Mouse (Mus musculus) limb, embryonic 10.5 days (tissue): ENCODE measurements around the gene Fam118b. TPM values are rescaled to one million over a fixed set of nuclear protein-coding genes. Genes with fewer than 3 reads are reported as not detected.

ENCODE experiments used
- DNase-seq: peaks from one replicate; pipeline ENCODE4 v3.0.0-alpha.2; 2017; ENCODE audit warnings: low spot score
- H3K27ac ChIP-seq: fragments of 300-500 bp; sonication (generic); 2 replicates; pipeline ENCODE4 v1.5.1; 2016; ENCODE audit warnings: mild to moderate bottlenecking
- H3K27me3 ChIP-seq: fragments of 300-500 bp; sonication (generic); 2 replicates; pipeline ENCODE4 v1.6.1; 2016; ENCODE audit warnings: low read depth, mild to moderate bottlenecking; ENCODE audit not compliant: poor library complexity, severe bottlenecking
- H3K36me3 ChIP-seq: fragments of 300-500 bp; sonication (generic); 2 replicates; pipeline ENCODE4 v1.6.1; 2016; ENCODE audit warnings: mild to moderate bottlenecking, moderate library complexity
- H3K4me1 ChIP-seq: fragments of 300-500 bp; sonication (generic); 2 replicates; pipeline ENCODE4 v1.6.1; 2016
- H3K4me3 ChIP-seq: fragments of 300-500 bp; sonication (generic); 2 replicates; pipeline ENCODE4 v1.5.1; 2016; ENCODE audit warnings: mild to moderate bottlenecking, moderate library complexity
- H3K9me3 ChIP-seq: fragments of 300-500 bp; sonication (generic); replicated peaks from 2 replicates; pipeline ENCODE4 v1.6.1; 2016; ENCODE audit warnings: mild to moderate bottlenecking
- WGBS: fragments of 180-500 bp; shearing (Covaris S2); methylation state at CpG from one replicate; pipeline ENCODE4 v1.1.7; 2016; 5-methylcytosine and 5-hydroxymethylcytosine counted together
- polyA plus RNA-seq: library from polyadenylated mRNA; unstranded; fragments of >200 nt; fragmentation: Nextera tagmentation; extraction: Ambion mirVana; gene quantifications from 2 replicates; pipeline ENCODE4 v1.2.1, GENCODE M21; 2016

Fam118b gene
- polyA plus RNA-seq, 1 experiment from 2014 or later, result 66.7 TPM

DNA sequence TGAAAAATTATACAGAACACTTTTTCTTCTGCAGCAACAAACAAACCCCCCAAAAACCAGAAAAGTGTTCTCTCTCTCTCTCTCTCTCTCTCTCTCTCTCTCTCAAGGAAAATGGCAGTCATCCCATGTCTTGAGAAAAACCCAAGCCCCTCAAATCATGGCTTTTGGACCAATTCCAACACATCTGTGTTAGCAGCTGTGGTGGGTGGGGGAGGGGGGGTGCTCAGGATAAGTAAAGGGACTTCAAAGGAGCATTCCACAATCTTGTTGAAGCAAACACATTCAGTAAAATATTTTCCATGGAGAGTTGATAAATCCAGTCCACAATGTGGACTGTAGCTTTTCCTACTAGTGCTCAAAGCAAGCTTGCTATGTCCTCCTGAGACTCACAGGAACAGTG, 18.1 kb downstream of the Fam118b start:
- DNase-seq, result no peak
- H3K4me3 ChIP-seq, result no peak overlapping the region
- no peaks in the 10 kb centered on the region for H3K4me1 ChIP-seq
- H3K36me3 ChIP-seq, result peaks cover 6% of the 10 kb centered on the region; the same call in 1 of the 2 replicates
- H3K27me3 ChIP-seq, result no peaks in the 10 kb centered on the region
- no peaks in the 10 kb centered on the region for H3K9me3 ChIP-seq
- H3K27ac ChIP-seq, result no peak overlapping the region

DNA sequence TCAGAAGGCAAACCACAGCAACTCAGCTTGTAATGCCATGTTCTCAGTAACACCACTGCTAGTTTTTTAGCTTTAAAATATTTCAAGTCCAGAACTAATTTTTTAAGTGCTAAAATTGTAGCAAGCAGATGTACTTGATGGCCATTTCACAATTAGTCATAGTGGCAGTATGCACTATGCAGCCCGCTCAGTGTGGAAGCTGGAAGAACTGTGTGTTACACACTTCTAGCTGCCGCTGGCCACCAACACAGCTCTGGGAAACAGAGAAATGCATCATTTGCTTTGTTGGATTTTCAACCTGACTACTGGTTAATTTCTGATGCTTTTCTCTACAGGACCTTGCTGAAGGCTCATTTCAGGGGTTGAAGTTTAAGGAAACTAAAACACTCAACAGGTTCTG, 20.2 kb downstream of the Fam118b start:
- no peaks in the 10 kb centered on the region for H3K4me1 ChIP-seq
- WGBS, result 95% methylated on average over 2 of the region's 2 CpGs

DNA sequence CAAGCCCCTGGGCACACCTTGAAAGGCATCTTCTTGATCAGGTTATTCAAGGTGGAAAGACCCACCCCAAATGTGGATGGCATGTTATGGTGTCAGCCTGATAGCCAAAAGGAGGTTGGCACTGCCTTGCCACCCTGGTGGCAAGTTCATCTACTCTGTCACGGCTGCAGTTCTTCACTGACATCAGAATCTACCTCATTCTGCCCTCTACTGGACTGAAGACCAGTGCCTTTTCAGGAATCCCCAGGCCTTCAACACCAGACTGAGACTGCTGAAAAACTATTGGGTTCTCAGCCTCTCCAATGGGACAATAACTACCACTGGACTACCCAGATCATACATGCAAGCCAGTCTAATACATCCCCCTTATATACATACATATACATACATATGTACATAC, 27.9 kb downstream of the Fam118b start:
- 83% methylated on average over 1 of the region's 1 CpGs for WGBS
- Histone ChIP-seq H3K4me1 (no peaks in the 10 kb centered on the region), H3K9me3 (no peaks in the 10 kb centered on the region), H3K4me3 (no peak overlapping the region), H3K27ac (no peak overlapping the region), H3K27me3 (no peaks in the 10 kb centered on the region), H3K36me3 (peaks cover 13% of the 10 kb centered on the region; the same call in 1 of the 2 replicates)
- no peak for DNase-seq

More for the DNA sequence above, 20.2 kb downstream of the Fam118b start:
- H3K27me3 ChIP-seq, result no peaks in the 10 kb centered on the region
- no peak overlapping the region for H3K4me3 ChIP-seq
- DNase-seq, result no peak
- H3K36me3 ChIP-seq, result peaks cover 11% of the 10 kb centered on the region; the same call in 1 of the 2 replicates
- no peaks in the 10 kb centered on the region for H3K9me3 ChIP-seq
- H3K27ac ChIP-seq, result no peak overlapping the region

DNA sequence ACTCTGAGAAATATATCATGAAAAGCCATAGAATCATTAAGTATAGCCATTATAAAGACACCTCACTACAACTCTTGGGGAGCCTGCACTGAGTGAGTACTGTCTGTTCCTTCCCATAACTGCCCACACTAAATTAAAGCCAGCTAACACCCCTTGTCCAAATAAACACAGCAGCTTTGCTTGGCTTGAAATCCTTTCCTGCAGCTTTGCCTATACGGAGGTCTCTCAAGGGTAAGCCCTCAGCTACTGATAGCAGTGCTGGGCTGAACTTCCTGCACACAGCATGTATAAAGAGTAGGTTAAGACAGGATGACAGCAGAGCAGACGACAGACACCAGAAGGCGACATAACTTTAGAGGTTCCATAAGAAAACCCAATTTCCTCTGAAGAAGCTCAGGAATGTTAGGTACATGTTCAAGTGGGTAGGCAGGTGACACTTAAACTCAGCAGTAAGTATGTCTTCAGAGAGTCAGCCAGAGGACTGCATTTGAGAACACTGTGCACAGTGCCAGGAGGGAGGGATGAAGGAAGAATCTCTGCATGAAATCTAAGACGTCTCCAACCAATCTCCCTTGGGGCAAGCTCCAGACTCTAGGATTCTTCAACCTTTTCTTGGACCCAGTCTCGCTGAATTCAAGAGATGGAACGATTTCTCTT, 28.6 kb downstream of the Fam118b start:
- no peak overlapping the region for H3K27ac ChIP-seq
- no peak for DNase-seq
- H3K36me3 ChIP-seq, result peaks cover 18% of the 10 kb centered on the region
- no peak overlapping the region for H3K4me3 ChIP-seq
- 78% methylated on average over 6 of the region's 6 CpGs for WGBS
- no peaks in the 10 kb centered on the region for H3K4me1 ChIP-seq
- no peaks in the 10 kb centered on the region for H3K9me3 ChIP-seq
- H3K27me3 ChIP-seq, result no peaks in the 10 kb centered on the region

DNA sequence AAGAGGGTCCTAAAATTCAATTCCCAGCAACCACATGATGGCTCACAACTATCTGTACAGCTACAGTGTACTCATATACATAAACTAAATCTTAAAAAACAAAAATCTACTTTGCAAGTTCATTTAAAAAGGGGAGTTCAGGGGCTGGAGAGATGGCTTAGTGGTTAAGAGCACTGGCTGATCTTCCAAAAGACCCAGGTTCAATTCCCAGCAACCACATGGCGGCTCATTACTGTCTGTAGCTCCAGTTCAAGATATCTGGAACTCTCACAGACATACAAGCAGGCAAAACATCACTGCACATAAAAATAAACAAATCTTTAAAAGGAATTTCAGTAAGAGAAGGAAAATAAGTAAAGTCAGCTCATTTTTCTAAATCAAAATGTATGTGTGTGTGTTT, 29.2 kb downstream of the Fam118b start:
- Histone ChIP-seq H3K4me3 (no peak overlapping the region), H3K4me1 (no peaks in the 10 kb centered on the region), H3K36me3 (peaks cover 22% of the 10 kb centered on the region), H3K27me3 (no peaks in the 10 kb centered on the region), H3K27ac (no peak overlapping the region), H3K9me3 (no peaks in the 10 kb centered on the region)
- 97% methylated on average over 1 of the region's 1 CpGs for WGBS
- no peak for DNase-seq

DNA sequence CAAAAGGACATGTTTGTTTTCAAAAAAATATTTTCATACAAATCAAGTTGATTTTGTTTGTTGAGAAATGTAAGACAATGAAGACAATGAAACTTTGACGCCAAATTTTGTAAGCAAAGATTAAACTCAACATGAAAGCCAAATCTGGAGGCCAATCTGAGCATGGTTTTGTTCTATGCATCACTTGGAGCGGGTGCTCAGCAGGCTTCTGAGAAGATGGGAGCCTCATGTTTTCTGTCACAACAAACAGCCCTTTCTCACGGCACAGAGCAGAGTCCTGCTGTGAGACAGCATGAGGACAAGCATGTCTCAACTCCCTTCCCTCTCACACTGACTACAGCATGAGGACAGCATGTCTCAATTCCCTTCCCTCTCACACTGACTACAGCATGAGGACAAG, 31.6 kb downstream of the Fam118b start:
- H3K27ac ChIP-seq, result no peak overlapping the region
- no peak for DNase-seq
- no peaks in the 10 kb centered on the region for H3K27me3 ChIP-seq
- H3K4me3 ChIP-seq, result no peak overlapping the region
- H3K4me1 ChIP-seq, result no peaks in the 10 kb centered on the region
- H3K36me3 ChIP-seq, result peaks cover 39% of the 10 kb centered on the region
- 64% methylated on average over 3 of the region's 3 CpGs for WGBS
- H3K9me3 ChIP-seq, result no peaks in the 10 kb centered on the region

DNA sequence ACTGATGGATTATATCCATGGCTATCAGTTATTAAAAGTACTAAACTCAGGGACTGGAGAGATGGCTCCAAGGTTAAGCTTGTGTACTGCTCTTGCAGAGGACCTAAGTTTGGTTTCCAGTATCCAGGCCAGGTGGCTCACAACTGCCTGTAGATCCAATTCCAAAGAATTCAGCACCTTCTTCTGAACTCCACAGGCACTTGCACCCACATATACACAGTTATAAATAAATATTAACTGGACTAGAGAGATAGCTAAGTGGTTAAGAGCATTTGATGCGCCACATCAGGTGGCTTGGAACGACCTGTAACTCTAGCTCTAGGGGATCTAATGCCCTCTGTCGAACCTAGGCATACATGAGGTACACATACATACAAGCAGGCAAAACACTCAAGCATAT, 38.9 kb downstream of the Fam118b start:
- no peak for DNase-seq
- H3K36me3 ChIP-seq, result peaks cover 51% of the 10 kb centered on the region
- no peak overlapping the region for H3K27ac ChIP-seq
- no peak overlapping the region for H3K4me3 ChIP-seq
- WGBS, result 91% methylated on average over 3 of the region's 3 CpGs
- no peaks in the 10 kb centered on the region for H3K4me1 ChIP-seq
- H3K27me3 ChIP-seq, result no peaks in the 10 kb centered on the region
- H3K9me3 ChIP-seq, result no peaks in the 10 kb centered on the region

DNA sequence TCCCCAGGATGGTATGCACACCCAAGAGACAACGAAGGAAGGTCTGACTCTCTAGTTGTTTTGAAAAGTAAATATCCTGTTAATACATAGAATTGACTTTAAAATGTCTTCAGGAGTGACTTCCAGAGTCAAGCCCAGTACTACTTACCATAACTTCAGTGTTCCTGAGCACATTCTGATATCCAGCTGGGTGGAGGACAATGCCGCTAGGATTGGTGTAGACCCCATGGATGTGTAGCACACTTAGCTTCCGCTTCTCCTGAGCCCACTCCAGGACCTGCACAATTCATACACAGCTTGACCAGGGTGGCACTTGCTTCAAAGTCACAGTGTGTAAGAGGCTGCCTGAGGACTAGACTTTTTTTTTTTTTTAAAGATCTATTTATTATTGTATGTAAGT, 44.1 kb downstream of the Fam118b start:
- no peak overlapping the region for H3K4me3 ChIP-seq
- DNase-seq, result no peak
- WGBS, result 98% methylated on average over 3 of the region's 3 CpGs
- H3K27ac ChIP-seq, result no peak overlapping the region
- no peaks in the 10 kb centered on the region for H3K4me1 ChIP-seq
- H3K27me3 ChIP-seq, result no peaks in the 10 kb centered on the region
- peaks cover 80% of the 10 kb centered on the region for H3K36me3 ChIP-seq
- no peaks in the 10 kb centered on the region for H3K9me3 ChIP-seq

DNA sequence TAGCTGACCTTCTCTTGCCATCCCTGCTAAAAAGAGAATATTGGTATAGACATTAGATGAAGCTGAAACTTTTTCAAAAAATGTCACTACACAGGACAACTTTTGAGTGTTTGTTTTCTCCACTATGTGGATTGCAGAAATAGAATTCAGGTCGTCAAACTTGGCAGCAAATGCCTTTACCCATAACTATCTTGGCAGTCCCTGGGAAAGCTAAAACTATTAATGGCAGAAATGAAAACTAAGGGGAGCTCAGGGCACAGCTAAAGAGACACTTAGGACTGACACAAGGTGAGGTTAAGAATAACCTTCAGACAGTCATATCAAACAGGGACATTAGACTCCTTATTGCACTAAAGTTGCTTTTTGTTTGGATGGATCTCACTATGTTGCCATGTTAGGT, 49.6 kb downstream of the Fam118b start:
- 91% methylated on average over 1 of the region's 1 CpGs for WGBS

DNA sequence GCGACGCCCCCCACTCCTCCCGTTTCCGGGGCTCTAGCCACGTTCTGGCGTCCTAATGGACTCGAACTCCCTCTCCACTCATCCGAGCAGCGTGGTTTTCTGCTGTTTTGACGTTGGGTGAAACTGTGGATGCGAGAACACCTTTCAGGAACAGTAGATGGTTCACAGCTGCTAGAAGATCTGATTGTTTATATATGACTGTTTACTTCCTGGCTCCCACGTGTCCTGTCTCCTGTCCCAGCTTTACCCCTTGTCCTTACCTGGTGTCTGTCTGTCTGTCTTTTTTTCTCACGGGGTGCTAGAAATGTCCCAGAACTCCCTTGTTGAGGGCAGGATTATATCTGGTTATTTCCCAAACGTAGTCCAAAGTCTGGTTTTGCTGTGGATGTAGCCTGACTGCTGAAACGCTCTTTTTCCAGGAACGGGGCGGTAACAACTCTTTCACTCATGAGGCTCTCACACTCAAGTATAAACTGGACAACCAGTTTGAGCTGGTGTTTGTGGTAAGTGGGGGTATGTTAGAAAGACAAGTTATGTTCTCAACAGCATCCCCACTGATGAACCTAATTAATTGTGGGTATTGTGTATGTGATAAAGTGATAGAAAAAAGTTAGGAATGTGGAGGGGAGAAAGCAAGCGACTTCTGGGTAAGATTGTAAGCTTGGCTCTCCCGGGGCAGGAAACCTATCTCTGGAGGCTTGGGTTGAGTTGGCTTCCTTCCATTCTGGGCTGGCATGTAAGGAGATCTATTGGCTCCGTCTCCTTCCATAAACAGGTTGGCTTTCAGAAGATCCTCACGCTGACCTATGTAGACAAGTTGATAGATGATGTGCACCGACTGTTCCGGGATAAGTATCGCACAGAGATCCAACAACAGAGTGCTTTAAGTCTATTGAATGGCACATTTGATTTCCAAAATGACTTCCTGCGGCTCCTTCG, 55.8 kb downstream of the Fam118b start:
- H3K27me3 ChIP-seq, result no peaks in the 10 kb centered on the region
- H3K4me1 ChIP-seq, result peaks cover 17% of the 10 kb centered on the region
- H3K4me3 ChIP-seq, result peak overlapping the region; percentile 82
- H3K36me3 ChIP-seq, result peaks cover 72% of the 10 kb centered on the region
- H3K27ac ChIP-seq, result peak overlapping the region; percentile 88
- WGBS, result 38% methylated on average over 26 of the region's 26 CpGs
- no peaks in the 10 kb centered on the region for H3K9me3 ChIP-seq
- DNase-seq, result no peak

More for the DNA sequence above, 49.6 kb downstream of the Fam118b start:
- DNase-seq, result no peak
- no peaks in the 10 kb centered on the region for H3K27me3 ChIP-seq
- H3K27ac ChIP-seq, result no peak overlapping the region
- H3K4me3 ChIP-seq, result no peak overlapping the region
- no peaks in the 10 kb centered on the region for H3K9me3 ChIP-seq
- peaks cover 98% of the 10 kb centered on the region for H3K36me3 ChIP-seq
- no peaks in the 10 kb centered on the region for H3K4me1 ChIP-seq

DNA sequence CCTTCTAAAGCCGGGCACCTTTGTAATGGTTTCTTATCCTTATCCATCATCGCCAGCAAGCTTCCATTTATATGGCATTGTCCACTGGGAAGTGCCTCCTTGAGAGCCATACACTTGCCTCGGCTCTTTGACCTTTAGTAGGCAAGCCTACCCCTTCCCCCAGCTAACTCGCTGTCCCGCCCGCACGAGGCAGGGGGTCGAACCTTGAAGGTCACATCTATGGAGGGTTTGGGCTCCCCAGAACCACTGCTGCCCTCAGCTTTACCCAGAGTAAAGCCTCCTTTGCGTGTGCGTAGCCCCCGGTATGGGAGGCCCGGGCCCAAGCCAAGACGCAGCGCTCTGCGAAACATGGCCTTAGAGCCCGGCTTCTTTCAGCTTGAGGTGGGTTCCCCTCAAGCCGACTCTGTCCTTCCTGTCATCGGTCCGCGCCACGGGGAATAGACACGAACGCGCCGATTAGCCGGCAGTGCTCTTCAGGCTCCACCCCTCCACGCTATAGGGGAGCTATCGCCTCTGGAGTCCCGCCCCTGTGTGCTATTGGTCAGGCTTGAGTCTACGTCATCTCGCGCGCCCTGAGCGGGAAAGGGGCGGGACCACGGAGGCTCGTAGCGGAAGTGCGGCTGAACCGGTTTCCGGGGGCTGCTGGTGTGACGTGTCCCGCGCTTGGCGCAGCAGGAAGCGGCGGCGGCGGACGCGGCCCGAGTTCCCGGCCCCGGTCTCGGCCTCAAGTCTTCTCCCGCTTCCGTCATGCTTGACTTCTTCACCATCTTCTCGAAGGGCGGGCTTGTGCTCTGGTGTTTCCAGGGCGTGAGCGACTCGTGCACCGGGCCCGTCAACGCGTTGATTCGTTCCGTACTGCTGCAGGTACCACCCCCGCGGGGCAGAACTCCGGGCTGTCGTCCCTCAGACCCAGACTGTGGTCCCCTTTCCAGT, 56.8 kb downstream of the Fam118b start, which contains the start of gene Foxred1:
Gene Foxred1, minus strand, starts transcription at position 514 of the 933 bp plus-strand sequence.
- WGBS, result under 1% methylated on average over 72 of the region's 72 CpGs
- Histone ChIP-seq H3K27me3 (no peaks in the 10 kb centered on the region), H3K36me3 (peaks cover 72% of the 10 kb centered on the region)

DNA sequence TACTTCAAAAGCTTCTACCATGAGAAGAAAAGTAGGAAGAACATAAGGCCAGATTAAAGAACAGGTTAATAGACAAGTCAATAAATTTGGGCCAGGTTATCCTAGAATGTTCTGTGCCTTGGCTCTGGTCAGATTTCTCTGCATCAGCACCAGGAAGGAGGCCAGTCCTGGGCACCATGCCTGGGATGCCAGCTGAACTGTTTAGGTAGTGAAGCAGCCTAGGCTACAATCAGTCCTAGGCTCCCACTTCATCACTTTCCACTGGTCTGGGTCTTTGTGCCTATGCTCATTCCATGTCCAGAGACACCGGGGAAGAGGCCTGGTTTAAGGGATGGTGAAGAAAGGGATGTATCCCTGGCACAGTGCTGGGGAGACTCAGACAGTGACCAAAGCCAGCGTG, 63.2 kb downstream of the Fam118b start:
- H3K4me3 ChIP-seq, result no peak overlapping the region
- H3K27me3 ChIP-seq, result no peaks in the 10 kb centered on the region
- no peak for DNase-seq
- peaks cover 13% of the 10 kb centered on the region for H3K4me1 ChIP-seq
- H3K36me3 ChIP-seq, result peaks cover 55% of the 10 kb centered on the region
- H3K9me3 ChIP-seq, result no peaks in the 10 kb centered on the region
- WGBS, result 92% methylated on average over 2 of the region's 2 CpGs
- H3K27ac ChIP-seq, result no peak overlapping the region

More for the DNA sequence above, 56.8 kb downstream of the Fam118b start, which contains the start of gene Foxred1:
- DNase-seq, result peak; percentile 99
- peak within 1 kb of the TSS; percentile 88 for H3K27ac ChIP-seq
- H3K4me1 ChIP-seq, result peaks cover 17% of the 10 kb centered on the region
- H3K9me3 ChIP-seq, result no peaks in the 10 kb centered on the region
- H3K4me3 ChIP-seq, result peak within 1 kb of the TSS; percentile 82
